Mouse (Mus musculus): Measurements from ENCODE around the gene Flrt1. TPM values are rescaled to one million over a fixed set of nuclear protein-coding genes. Genes with fewer than 3 reads are reported as not detected.

Flrt1 gene
- 1.3 and 2.5 TPM in 2 replicates for polyA plus RNA-seq (2015; fragmentation: Nextera tagmentation; extraction: Ambion mirVana)

DNA sequence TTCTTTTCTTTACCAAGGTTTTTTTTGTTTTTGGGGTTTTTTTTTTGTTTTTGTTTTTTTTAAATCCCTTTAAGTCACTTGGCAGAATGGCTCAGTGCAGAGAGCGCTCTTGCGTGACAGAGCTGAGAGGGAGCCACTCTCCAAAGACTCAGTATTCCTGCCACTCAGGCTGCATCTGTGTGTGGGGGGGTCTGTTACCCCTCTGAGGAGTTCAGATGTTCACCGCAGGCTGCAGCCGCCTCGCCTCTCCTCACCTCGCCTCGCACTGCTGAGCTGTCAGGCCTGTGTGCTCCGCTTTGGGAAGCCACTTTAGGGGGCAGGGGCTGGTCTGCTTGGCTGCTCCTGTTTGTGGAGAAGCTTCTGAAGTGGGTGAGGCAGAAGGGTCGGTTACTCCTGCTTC is at the start of gene Flrt1:
Gene Flrt1 (minus strand): TSS at position 186 of the 400 bp plus-strand sequence.
- Histone ChIP-seq H3K4me2 (no peak within 1 kb of the TSS), H3K9ac (no peak within 1 kb of the TSS), H3K27ac (no peak within 1 kb of the TSS), H3K36me3 (no peaks in the 10 kb centered on the region), H3K27me3 (no peaks in the 10 kb centered on the region), H3K4me3 (no peak within 1 kb of the TSS), H3K4me1 (replicated peaks) (peaks cover 41% of the 10 kb centered on the region), H3K9me3 (replicated peaks) (no peaks in the 10 kb centered on the region)
- no peak for ATAC-seq (replicated peaks; ENCODE audit: insufficient number of reproducible peaks, insufficient read depth, low FRiP score, low read depth)
- WGBS = 60% methylated on average over 9 of the region's 9 CpGs

- WGBS = 68% methylated on average over 6 of the region's 6 CpGs
Measured at GRCm38 (mm10) chr19:7155196-7155595, 49.7 kb upstream of the Flrt1 start.

GRCm38 (mm10) chr19:7153232-7153631 is 47.7 kb upstream of the Flrt1 start:
- Histone ChIP-seq H3K27ac (no peak overlapping the region), H3K4me1 (replicated peaks) (peaks cover 55% of the 10 kb centered on the region), H3K9ac (no peak overlapping the region), H3K9me3 (replicated peaks) (no peaks in the 10 kb centered on the region), H3K4me3 (no peak overlapping the region), H3K36me3 (no peaks in the 10 kb centered on the region), H3K4me2 (no peak overlapping the region), H3K27me3 (no peaks in the 10 kb centered on the region)
- 28% methylated on average over 7 of the region's 7 CpGs for WGBS
- ATAC-seq (replicated peaks; ENCODE audit: insufficient number of reproducible peaks, insufficient read depth, low FRiP score, low read depth) = peak; percentile 45; the same call in 1 of the 2 replicates

More at GRCm38 (mm10) chr19:7155196-7155595, 49.7 kb upstream of the Flrt1 start:
- Histone ChIP-seq H3K4me2 (no peak overlapping the region), H3K27me3 (peaks cover 9% of the 10 kb centered on the region; the same call in 1 of the 2 replicates), H3K9ac (no peak overlapping the region), H3K27ac (no peak overlapping the region), H3K9me3 (replicated peaks) (no peaks in the 10 kb centered on the region), H3K36me3 (no peaks in the 10 kb centered on the region), H3K4me3 (no peak overlapping the region), H3K4me1 (replicated peaks) (peaks cover 42% of the 10 kb centered on the region)
- ATAC-seq (replicated peaks; ENCODE audit: insufficient number of reproducible peaks, insufficient read depth, low FRiP score, low read depth) = no peak

DNA sequence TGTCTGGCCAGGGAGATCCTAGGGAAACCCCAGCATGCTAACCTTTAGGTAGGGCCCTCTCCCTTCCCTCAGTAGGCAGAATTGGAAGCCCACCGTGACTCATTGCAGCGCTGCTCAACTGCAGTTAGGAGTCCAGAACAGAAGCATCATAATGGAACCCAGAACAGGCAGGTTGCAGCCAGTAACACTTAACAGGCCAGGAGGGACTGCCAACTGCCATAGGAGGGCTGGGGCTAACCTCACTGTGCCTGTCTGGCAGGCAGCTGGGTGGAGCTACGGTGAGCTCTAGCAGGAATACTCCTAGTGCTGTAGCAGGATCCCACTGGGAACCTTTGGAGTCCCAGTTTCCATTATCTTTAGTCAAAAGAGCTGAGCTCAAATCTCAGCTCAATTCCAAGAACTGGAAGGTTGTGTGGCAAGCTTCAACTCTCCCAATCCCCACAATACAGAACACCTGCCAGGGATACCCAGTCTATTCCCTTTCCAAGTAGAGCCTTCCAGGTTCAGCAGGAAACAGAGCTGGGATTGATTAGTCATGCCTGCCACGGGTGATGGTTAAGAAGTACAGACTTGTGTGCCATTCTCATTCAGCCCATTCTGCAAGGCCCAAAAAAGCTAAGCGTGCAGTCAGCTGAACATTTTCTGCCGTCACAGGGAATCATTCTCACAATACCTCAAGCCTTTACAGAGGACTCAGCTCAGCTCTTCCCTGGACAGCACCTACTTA is 46.6 kb upstream of the Flrt1 start:
- Histone ChIP-seq H3K27me3 (no peaks in the 10 kb centered on the region), H3K9me3 (replicated peaks) (no peaks in the 10 kb centered on the region), H3K9ac (no peak overlapping the region), H3K4me3 (no peak overlapping the region), H3K4me2 (no peak overlapping the region), H3K36me3 (no peaks in the 10 kb centered on the region), H3K4me1 (replicated peaks) (peaks cover 47% of the 10 kb centered on the region), H3K27ac (no peak overlapping the region)
- no peak for ATAC-seq (replicated peaks; ENCODE audit: insufficient number of reproducible peaks, insufficient read depth, low FRiP score, low read depth)
- WGBS = 87% methylated on average over 6 of the region's 6 CpGs

DNA sequence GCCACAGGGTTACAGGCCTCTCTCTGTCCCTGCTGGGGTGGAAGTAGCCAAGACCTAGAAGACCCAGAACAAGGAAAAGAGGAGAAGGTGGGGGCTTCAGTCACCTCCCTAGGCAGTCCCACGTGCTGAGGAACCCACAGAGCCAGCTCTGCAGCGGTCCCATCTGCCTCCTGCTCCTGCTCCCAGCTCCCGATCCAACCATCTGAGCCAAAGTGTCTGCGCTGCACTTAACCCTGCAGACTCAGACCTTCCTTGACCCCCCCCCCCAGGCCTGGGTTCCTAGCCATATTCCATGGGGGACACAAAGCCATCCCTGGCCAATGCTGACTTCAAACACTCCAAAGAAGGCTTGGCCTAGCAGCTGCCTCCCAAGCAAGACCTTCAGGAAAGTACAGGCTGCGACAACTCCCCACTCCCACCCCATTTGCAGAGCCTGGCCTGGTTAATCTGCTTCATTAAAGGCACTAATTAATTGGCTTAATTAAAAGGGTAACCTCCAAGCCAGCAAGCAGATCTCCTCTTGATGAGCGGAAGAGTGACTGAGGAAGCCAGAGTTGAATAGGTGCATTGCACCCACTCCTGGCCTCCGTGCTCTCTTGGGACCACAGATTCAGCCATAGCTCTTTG is 45.9 kb upstream of the Flrt1 start:
- Histone ChIP-seq H3K36me3 (no peaks in the 10 kb centered on the region), H3K27me3 (0 out of 2 replicates have a peak, but pooled peaks cover 1% of the 10 kb centered on the region), H3K4me3 (no peak overlapping the region), H3K9me3 (replicated peaks) (no peaks in the 10 kb centered on the region), H3K4me1 (replicated peaks) (peaks cover 43% of the 10 kb centered on the region), H3K27ac (no peak overlapping the region), H3K9ac (no peak overlapping the region), H3K4me2 (no peak overlapping the region)
- no peak for ATAC-seq (replicated peaks; ENCODE audit: insufficient number of reproducible peaks, insufficient read depth, low FRiP score, low read depth)
- 78% methylated on average over 7 of the region's 7 CpGs for WGBS

- 71% methylated on average over 7 of the region's 7 CpGs for WGBS
- no peak for ATAC-seq (replicated peaks; ENCODE audit: insufficient number of reproducible peaks, insufficient read depth, low FRiP score, low read depth)
- Histone ChIP-seq H3K36me3 (no peaks in the 10 kb centered on the region), H3K4me1 (replicated peaks) (peaks cover 47% of the 10 kb centered on the region), H3K27me3 (0 out of 2 replicates have a peak, but pooled peaks cover 19% of the 10 kb centered on the region), H3K4me3 (no peak overlapping the region), H3K4me2 (no peak overlapping the region), H3K27ac (no peak overlapping the region), H3K9ac (no peak overlapping the region), H3K9me3 (replicated peaks) (no peaks in the 10 kb centered on the region)
Measured at GRCm38 (mm10) chr19:7149158-7149685, 43.7 kb upstream of the Flrt1 start.

- ATAC-seq (replicated peaks; ENCODE audit: insufficient number of reproducible peaks, insufficient read depth, low FRiP score, low read depth) = no peak
Measured at GRCm38 (mm10) chr19:7148541-7149085, 43.1 kb upstream of the Flrt1 start.

GRCm38 (mm10) chr19:7148096-7148495 is 42.6 kb upstream of the Flrt1 start:
- 41% methylated on average over 4 of the region's 4 CpGs for WGBS
- ATAC-seq (replicated peaks; ENCODE audit: insufficient number of reproducible peaks, insufficient read depth, low FRiP score, low read depth) = no peak
- Histone ChIP-seq H3K4me1 (replicated peaks) (peaks cover 53% of the 10 kb centered on the region), H3K9ac (no peak overlapping the region), H3K4me3 (no peak overlapping the region), H3K9me3 (replicated peaks) (no peaks in the 10 kb centered on the region), H3K27ac (no peak overlapping the region), H3K27me3 (0 out of 2 replicates have a peak, but pooled peaks cover 19% of the 10 kb centered on the region), H3K4me2 (no peak overlapping the region), H3K36me3 (no peaks in the 10 kb centered on the region)

More at GRCm38 (mm10) chr19:7148541-7149085, 43.1 kb upstream of the Flrt1 start:
- WGBS = 52% methylated on average over 8 of the region's 8 CpGs
- H3K27me3 ChIP-seq = 0 out of 2 replicates have a peak, but pooled peaks cover 19% of the 10 kb centered on the region
- H3K9ac ChIP-seq = no peak overlapping the region
- no peaks in the 10 kb centered on the region for H3K36me3 ChIP-seq
- H3K4me3 ChIP-seq = no peak overlapping the region
- no peaks in the 10 kb centered on the region for H3K9me3 ChIP-seq (replicated peaks)
- no peak overlapping the region for H3K4me2 ChIP-seq
- H3K4me1 ChIP-seq (replicated peaks) = peaks cover 53% of the 10 kb centered on the region
- no peak overlapping the region for H3K27ac ChIP-seq

DNA sequence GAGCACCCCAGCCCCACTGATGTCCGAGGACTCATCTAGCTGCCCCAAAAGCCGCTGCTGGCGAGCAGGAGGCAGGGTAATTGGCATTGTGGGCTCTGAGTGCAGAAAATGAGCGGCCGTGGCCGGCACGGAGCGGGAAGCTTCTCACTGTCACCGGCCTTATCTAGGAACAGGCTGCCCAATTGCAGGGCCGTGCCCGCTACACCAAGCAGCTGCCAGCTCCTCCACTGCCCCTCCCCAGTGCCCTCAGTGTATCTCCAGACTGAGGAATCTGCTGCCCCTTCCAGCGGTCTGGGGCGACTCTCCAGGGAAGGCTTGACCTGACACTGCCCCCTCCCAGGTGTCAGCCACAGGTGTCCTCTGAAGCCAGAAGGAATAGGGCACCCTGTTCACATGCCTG is 40.8 kb upstream of the Flrt1 start:
- ATAC-seq (replicated peaks; ENCODE audit: insufficient number of reproducible peaks, insufficient read depth, low FRiP score, low read depth) = no peak
- Histone ChIP-seq H3K4me3 (no peak overlapping the region), H3K36me3 (no peaks in the 10 kb centered on the region), H3K9me3 (replicated peaks) (no peaks in the 10 kb centered on the region), H3K4me1 (replicated peaks) (peaks cover 62% of the 10 kb centered on the region), H3K27ac (no peak overlapping the region), H3K4me2 (no peak overlapping the region), H3K27me3 (0 out of 2 replicates have a peak, but pooled peaks cover 19% of the 10 kb centered on the region), H3K9ac (no peak overlapping the region)
- 64% methylated on average over 13 of the region's 13 CpGs for WGBS

- H3K27me3 ChIP-seq = 0 out of 2 replicates have a peak, but pooled peaks cover 19% of the 10 kb centered on the region
- no peaks in the 10 kb centered on the region for H3K9me3 ChIP-seq (replicated peaks)
- H3K4me1 ChIP-seq (replicated peaks) = peaks cover 58% of the 10 kb centered on the region
- peak overlapping the region; percentile 64 for H3K4me2 ChIP-seq
- WGBS = 85% methylated on average over 3 of the region's 3 CpGs
- no peaks in the 10 kb centered on the region for H3K36me3 ChIP-seq
- no peak overlapping the region for H3K9ac ChIP-seq
- no peak overlapping the region for H3K27ac ChIP-seq
- H3K4me3 ChIP-seq = peak overlapping the region; percentile 41; the same call in 1 of the 2 replicates
- no peak for ATAC-seq (replicated peaks; ENCODE audit: insufficient number of reproducible peaks, insufficient read depth, low FRiP score, low read depth)
Measured at GRCm38 (mm10) chr19:7144458-7144857, 38.9 kb upstream of the Flrt1 start.

- Histone ChIP-seq H3K27me3 (0 out of 2 replicates have a peak, but pooled peaks cover 19% of the 10 kb centered on the region), H3K4me3 (peak overlapping the region; percentile 41), H3K9ac (peak overlapping the region; percentile 44), H3K4me2 (peak overlapping the region; percentile 64), H3K9me3 (replicated peaks) (no peaks in the 10 kb centered on the region), H3K4me1 (replicated peaks) (peaks cover 52% of the 10 kb centered on the region), H3K27ac (0 out of 2 replicates have a peak overlapping the region, but pooled peaks have one; percentile 41), H3K36me3 (no peaks in the 10 kb centered on the region)
- ATAC-seq (replicated peaks; ENCODE audit: insufficient number of reproducible peaks, insufficient read depth, low FRiP score, low read depth) = peak; percentile 57
- under 1% methylated on average over 20 of the region's 20 CpGs for WGBS
Measured at GRCm38 (mm10) chr19:7143854-7144253, 38.3 kb upstream of the Flrt1 start.
